Mouse (Mus musculus): ENCODE measurements around the gene Dnaja2.

GRCm38 (mm10) chr8:85603203-85603895 is 48.2 kb upstream of the Dnaja2 start:
- peak; percentile 76 for TF ChIP-seq CTCF (IDR thresholded peaks at IDR 0.05; ENCODE audit: low read depth)
- TF ChIP-seq EP300 (IDR thresholded peaks at IDR 0.05; ENCODE audit: low read depth), result no peak

All from heart, postnatal 0 days (tissue).